Mouse (Mus musculus) layer of hippocampus, adult 2 months (tissue): Measurements from ENCODE around the gene Gm21943. TPM values are rescaled to one million over a fixed set of nuclear protein-coding genes. Genes with fewer than 3 reads are reported as not detected.
"Not testable (repeated sequence)": the region's sequence is repeated elsewhere in the genome, so short reads cannot be mapped to it uniquely, and the experiment has no call there.

Source experiments
- DNase-seq, 2 experiments: peaks; one replicate each; pipeline ENCODE4 v3.0.0; 2022; ENCODE audit warnings: low spot score in 2 of 2
- H3K27ac ChIP-seq: fragments of 200-600 bp; 2 replicates; pipeline ENCODE4 v1.8.1; 2022
- H3K4me3 ChIP-seq: fragments of 200-600 bp; 2 replicates; pipeline ENCODE4 v1.8.1; 2022; ENCODE audit warnings: mild to moderate bottlenecking
- long read RNA-seq, 2 experiments: library from polyadenylated mRNA; stranded (forward); transcript quantifications; one replicate each; pipeline ENCODE4 v2.0.0; 2021; ENCODE audit warnings: borderline mapping rate in 2 of 2
- total RNA-seq, 2 experiments: library from RNA; stranded (reverse); gene quantifications; 2 replicates each; pipeline ENCODE4 v1.2.3; 2021

The Gm21943 gene
- total RNA-seq: not detected
- long read RNA-seq, experiment 1: 0 reads
- long read RNA-seq, experiment 2: 0 reads

- not testable (repeated sequence) for H3K4me3 ChIP-seq, H3K27ac ChIP-seq, DNase-seq
These were observed at the start of gene Gm21943 for GRCm38 (mm10) chrY:57533644-57534043. TSS of gene Gm21943 (minus strand) at chrY:57533744.

Other genes starting within 250 kb of the Gm21943 start
- not detected for gene Gm28961, start 172.0 kb upstream of the Gm21943 start, total RNA-seq